Mouse (Mus musculus) urinary bladder, adult 2 months (tissue): Measurements from ENCODE around the gene Clec1a. TPM values are rescaled to one million over a fixed set of nuclear protein-coding genes. Genes with fewer than 3 reads are reported as not detected.
"Not testable (repeated sequence)": the region's sequence is repeated elsewhere in the genome, so short reads cannot be mapped to it uniquely, and the experiment has no call there.

Source experiments
- DNase-seq: peaks from one replicate; pipeline ENCODE4 v3.0.0; 2022; ENCODE audit warnings: low spot score
- polyA plus RNA-seq: library from polyadenylated mRNA; depleted of rRNA; stranded (reverse); fragments of >200 nt; gene quantifications from 2 replicates; pipeline ENCODE4 v1.2.3, GENCODE M21; 2012; rRNA removed

Clec1a gene
- polyA plus RNA-seq = 1.3 TPM in 2 replicates

GRCm38 (mm10) chr6:129451411-129452039 is at the start of gene Clec1a:
Gene Clec1a, minus strand, starts transcription at chr6:129452000.
- DNase-seq = no peak

- DNase-seq = not testable (repeated sequence)
These were observed 47.7 kb upstream of the Clec1a start for GRCm38 (mm10) chr6:129499516-129499915.

- DNase-seq = no peak
These were observed 45.8 kb upstream of the Clec1a start for GRCm38 (mm10) chr6:129497345-129498218.

- DNase-seq = no peak
These were observed 43.1 kb upstream of the Clec1a start for GRCm38 (mm10) chr6:129494924-129495323.

GRCm38 (mm10) chr6:129480089-129480958 is 28.5 kb upstream of the Clec1a start:
- DNase-seq = no peak

- no peak for DNase-seq
These were observed 24.8 kb upstream of the Clec1a start for GRCm38 (mm10) chr6:129476404-129477126.

GRCm38 (mm10) chr6:129472627-129473026 is 20.8 kb upstream of the Clec1a start:
- DNase-seq = no peak

- DNase-seq = no peak
These were observed 19.6 kb upstream of the Clec1a start for GRCm38 (mm10) chr6:129471386-129471785.

- no peak for DNase-seq
These were observed 2.1 kb downstream of the Clec1a start for GRCm38 (mm10) chr6:129449743-129450142.

- no peak for DNase-seq
These were observed 13.8 kb downstream of the Clec1a start for GRCm38 (mm10) chr6:129438033-129438432.

GRCm38 (mm10) chr6:129436025-129436424 is 15.8 kb downstream of the Clec1a start:
- DNase-seq = no peak

GRCm38 (mm10) chr6:129434239-129434638 is 17.6 kb downstream of the Clec1a start:
- no peak for DNase-seq

- DNase-seq = no peak
These were observed 24.5 kb downstream of the Clec1a start for GRCm38 (mm10) chr6:129427281-129427680.

GRCm38 (mm10) chr6:129425812-129426211 is 26.0 kb downstream of the Clec1a start:
- DNase-seq = no peak

GRCm38 (mm10) chr6:129425217-129425616 is 26.6 kb downstream of the Clec1a start:
- no peak for DNase-seq

GRCm38 (mm10) chr6:129423734-129424072 is 28.1 kb downstream of the Clec1a start:
- peak; percentile 41 for DNase-seq

- DNase-seq = no peak
These were observed 28.6 kb downstream of the Clec1a start for GRCm38 (mm10) chr6:129423040-129423733.

- DNase-seq = no peak
These were observed 29.5 kb downstream of the Clec1a start for GRCm38 (mm10) chr6:129422311-129422710.

GRCm38 (mm10) chr6:129414177-129414576 is 37.6 kb downstream of the Clec1a start:
- DNase-seq = no peak

GRCm38 (mm10) chr6:129408562-129408961 is 43.2 kb downstream of the Clec1a start, which contains the start of gene Clec9a:
Gene Clec9a, plus strand, starts transcription at chr6:129408862.
- DNase-seq = no peak

- no peak for DNase-seq
These were observed 44.5 kb downstream of the Clec1a start for GRCm38 (mm10) chr6:129407324-129407723.
